Mouse (Mus musculus): ENCODE results near the gene Cavin2. TPM values are rescaled to one million over a fixed set of nuclear protein-coding genes. Genes with fewer than 3 reads are reported as not detected.
A peak's percentile ranks its signal among the peaks of the same experiment; 100 is the strongest.

Cavin2 gene
- total RNA-seq, 2 experiments from 2014 or later: 0.33 to 0.69 TPM

DNA sequence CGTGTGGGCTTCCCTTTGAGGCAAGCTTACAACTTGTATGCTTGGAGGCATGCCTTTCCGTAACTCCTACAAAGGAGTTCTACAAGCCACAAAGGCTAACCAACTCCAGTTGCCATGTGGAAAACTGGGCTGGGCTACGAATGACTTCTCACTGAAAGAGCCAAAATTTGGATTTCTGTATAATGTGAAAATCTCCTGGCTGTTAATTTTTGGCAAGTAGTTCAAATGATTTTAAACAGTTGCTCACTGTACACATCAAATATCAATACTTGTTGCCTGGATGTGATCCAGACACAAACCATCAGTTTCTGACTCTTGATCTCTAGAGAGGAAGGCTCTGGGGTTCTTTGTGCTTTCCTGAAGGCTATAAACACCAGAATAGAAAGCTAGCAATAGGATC, 18.1 kb downstream of the Cavin2 start:
- no peak for ATAC-seq (replicated peaks; ENCODE audit: poor library complexity)

DNA sequence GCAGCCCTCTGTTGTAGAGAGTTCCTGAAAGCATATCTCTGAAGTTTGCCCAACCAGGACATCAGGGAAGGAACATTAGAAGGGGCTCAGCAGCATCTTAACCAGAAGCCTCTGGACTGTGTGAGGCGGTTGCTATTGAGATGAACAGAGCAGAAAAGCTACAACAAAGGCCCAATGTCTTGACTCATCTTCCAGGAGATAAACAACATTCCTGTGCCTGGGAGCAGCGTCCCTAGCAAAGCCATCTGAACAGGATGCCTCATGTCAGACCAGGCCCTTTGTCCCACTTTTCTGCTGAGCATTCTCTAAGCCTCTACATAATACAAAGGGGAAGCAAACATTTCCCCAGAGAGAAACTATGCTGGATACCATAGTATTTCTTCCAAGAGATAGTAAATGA, 26.6 kb downstream of the Cavin2 start:
- no peak for ATAC-seq (replicated peaks; ENCODE audit: poor library complexity)

DNA sequence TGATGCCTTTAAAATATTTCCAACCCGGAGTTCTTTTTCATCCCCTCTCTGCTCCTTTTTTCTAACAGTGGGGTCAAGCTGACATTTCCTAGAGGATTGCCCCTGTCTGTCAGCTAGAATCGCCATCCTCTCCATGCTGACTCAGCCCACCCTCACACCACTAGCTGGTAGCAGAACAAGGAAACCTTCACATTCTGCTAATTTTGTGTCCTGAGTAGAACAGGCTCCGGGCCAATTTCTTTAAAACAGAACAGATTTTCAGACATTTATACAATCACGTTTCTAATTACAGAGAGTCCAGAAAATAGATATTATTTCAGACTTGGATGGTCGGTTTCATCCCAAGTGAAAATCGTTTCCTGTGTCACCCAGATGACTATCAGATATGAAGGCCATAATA, 34.6 kb downstream of the Cavin2 start:
- no peak for ATAC-seq (replicated peaks; ENCODE audit: poor library complexity)

DNA sequence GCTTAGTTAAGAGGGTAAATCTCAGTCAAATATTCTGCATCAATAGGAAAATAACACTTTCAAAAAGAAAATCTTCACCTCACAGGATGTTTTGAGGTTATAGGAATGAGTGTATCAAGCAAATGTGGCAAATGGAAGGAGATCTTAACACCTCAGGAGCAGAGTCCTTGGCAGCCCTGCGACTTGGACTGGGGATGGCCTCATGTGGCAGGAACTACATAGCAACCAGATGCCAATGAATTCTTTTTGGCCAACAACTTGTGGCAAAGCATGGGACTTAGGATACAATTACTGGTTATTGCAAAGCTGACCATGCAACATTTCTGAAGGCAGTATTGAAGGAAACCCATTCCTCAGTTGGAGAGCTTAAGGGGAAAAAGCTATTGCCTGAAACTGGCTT, 39.6 kb downstream of the Cavin2 start:
- no peak for ATAC-seq (replicated peaks; ENCODE audit: poor library complexity)

DNA sequence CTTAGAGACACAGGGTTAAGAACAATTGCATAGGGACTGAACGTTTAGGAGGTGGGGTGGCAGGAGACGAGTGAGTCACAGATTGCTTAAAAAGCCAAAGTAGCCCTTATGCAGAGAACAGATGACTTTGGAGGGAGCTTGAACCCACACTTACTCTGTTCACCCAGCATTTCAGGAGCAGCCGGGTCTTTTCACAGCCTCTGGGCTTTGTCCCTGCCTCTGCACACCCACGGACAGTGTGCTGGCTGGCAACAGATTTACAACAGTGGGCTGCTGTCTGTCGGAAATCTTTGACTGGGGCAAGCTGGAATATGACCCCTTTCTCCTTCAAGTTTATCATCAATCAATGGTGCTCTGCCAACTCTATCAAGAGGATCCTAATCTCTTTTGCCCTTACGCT, 44.1 kb downstream of the Cavin2 start:
- no peak for ATAC-seq (replicated peaks; ENCODE audit: poor library complexity)

DNA sequence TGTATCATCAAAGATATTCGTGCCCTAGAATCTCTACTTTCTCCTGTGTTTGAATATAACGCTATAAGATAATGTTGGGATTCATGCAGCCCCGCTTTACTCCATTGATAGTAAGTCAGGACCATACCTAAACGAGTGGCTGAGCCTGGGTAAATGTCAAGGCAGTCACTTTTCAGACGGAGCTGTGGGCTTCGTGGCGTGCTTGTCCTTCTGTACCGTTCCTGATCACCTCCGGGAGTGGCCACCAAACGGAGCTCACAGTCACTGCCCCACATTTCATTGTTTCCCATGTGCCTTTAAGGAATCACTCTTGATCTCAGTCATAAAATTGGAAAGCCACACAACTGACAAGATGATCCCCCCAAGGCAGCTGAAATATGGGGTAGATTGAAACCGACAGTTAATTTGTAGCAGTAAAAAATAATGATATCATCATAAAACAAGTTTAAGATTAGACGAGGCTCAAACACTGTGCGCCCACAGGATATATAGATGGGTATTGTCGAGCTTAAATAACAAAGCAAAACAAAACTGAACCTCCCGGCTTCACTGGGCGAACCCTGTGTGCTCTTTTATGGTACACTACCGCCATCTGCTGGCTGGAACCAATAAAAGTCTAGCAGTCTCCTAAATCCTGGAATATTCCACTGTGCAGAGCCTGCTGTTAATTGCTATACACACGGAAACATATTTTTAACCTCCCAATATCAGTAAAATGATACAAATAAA, 44.8 kb downstream of the Cavin2 start:
- ATAC-seq (replicated peaks; ENCODE audit: poor library complexity): peak; percentile 96

DNA sequence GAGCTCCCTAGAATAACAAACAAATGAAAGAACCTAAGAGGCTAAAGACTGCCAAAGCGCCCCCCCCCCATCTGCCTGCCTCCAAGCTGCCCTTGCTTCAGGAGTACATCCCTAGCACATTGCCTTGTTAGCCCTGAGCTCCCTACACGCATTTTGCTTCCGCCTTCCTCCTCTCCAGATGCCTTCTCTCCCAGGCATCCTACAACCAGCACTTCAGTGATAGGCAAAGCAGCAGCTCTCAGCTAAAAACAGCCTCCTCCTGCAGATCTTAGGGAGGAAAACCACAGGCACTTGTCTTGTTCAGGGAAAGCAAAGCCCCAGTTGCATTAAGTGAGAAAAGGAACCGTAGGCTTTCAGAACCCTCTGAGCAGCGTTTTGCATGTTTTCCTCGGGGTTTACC, 45.4 kb downstream of the Cavin2 start:
- 0 out of 2 replicates have a peak, but pooled peaks have one; percentile 7 for ATAC-seq (replicated peaks; ENCODE audit: poor library complexity)

DNA sequence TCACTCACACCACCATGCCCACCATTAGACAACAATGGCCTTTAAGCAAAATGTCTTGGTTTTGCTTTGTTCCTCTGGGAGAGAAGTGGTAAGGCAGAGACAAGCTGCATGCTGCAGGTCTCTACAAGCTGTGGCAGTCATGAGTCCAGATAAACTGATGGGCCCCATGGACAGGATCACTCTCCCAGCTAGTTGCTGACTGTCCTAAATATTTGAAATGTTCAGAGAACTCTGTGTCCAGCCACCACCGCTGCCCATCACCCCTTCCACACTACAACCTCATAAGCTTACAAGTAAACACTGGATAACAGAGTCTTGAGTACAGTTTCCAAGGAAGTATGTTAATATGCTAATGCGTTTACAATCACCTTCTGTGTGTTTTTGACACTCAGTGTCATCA, 46.2 kb downstream of the Cavin2 start:
- ATAC-seq (replicated peaks; ENCODE audit: poor library complexity): no peak

DNA sequence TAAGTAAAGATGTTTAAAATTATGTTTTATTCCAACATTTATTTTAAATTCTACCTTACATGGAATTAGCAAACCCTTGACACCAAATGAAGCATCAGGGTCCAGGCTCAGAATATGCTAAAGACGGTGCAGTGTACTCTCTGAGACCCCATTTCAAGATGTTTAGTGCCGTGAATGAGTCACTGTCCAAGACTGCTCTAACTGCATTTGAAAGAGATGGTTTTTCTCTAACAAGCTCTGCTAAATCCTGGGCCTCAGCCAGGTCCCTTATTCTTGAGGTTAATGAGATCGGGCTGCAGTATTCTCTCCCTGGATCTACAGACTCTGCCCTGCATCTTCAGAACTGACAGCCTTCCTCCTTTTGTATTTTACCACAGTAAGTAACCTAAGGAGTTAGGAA, 55.2 kb downstream of the Cavin2 start:
- no peak for ATAC-seq (replicated peaks; ENCODE audit: poor library complexity)

DNA sequence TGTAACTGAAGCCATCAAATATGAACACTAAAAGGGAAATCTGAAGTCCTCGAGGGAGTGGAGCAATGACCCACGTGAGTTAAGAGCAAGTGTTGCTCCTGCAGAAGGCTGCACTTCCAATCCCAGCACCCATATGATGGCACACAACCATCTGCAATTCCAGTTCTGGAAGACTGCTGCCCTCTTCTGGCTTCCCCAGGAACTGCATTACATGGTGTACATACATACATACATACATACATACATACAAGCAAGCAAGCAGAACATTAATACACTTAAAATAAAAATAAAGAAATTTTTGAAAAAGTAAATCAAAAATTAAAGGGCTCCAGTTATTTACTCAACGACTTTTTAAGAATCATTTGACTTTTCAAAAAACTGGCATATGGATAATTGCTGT, 58.7 kb downstream of the Cavin2 start:
- no peak for ATAC-seq (replicated peaks; ENCODE audit: poor library complexity)

DNA sequence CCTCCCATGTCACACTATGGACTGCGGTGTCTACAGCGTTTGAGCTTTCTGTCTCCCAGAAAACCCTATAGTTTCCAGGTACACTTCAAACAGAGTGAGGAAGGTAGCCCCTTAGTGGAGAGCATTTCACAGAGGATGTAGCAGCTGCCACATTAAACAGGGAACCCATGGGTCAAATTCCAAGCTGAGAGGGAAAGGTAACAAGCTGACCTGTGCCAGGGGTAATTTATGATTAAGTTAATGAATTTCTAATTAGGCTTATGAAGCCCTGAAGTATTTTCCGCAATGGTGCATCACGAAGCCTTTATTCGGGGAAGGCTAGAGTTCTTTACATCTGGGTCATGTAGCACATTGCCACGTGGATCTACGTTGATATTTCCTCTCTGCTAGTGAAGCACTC, 59.7 kb downstream of the Cavin2 start:
- no peak for ATAC-seq (replicated peaks; ENCODE audit: poor library complexity)

DNA sequence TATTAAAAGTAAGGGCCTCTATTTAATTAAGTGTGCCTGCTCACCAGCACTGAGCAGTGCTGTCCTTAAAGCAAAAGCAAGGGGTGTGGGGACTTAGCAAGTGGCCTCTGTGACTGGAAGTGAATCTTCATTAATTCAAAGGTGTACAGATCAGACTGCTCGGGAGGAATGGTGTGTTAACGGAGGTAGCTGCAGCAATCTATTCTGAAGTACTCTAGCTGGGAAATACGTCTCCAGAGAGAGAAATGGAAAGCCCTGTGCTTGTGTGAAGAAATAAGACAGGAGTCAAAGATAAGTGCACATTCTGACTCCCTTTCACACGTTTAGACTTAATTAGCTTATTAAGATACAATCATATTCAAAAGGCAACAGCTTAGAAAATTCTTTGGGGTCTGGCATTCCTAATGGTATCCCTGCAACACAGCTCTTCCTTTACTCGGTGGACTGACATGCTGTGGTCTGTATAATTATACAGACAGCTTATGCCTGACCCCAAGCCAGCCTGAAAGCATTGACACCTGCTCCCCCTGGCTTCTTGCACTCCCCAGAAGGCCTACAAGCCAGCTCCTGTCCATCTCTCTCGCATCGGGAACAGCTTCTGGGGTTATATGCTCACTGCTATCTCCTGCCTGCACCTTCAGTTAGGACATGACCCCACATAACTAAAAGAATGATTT, 60.5 kb downstream of the Cavin2 start:
- no peak for ATAC-seq (replicated peaks; ENCODE audit: poor library complexity)

Other genes with a start within 250 kb of the Cavin2 start
- 14.9 and 16.0 TPM in 2 replicates for gene Nabp1, start 189.3 kb downstream of the Cavin2 start, total RNA-seq (2015)
- gene Nabp1, start 189.3 kb downstream of the Cavin2 start, total RNA-seq (2017): 27.5 and 28.3 TPM in 2 replicates